Mouse (Mus musculus): ENCODE data around the gene Blvra. TPM values are rescaled to one million over a fixed set of nuclear protein-coding genes. Genes with fewer than 3 reads are reported as not detected.
"Not testable (repeated sequence)": the region's sequence is repeated elsewhere in the genome, so short reads cannot be mapped to it uniquely, and the experiment has no call there.

Blvra gene
- total RNA-seq, 2 experiments from 2014 or later: 21.0 to 24.6 TPM

DNA sequence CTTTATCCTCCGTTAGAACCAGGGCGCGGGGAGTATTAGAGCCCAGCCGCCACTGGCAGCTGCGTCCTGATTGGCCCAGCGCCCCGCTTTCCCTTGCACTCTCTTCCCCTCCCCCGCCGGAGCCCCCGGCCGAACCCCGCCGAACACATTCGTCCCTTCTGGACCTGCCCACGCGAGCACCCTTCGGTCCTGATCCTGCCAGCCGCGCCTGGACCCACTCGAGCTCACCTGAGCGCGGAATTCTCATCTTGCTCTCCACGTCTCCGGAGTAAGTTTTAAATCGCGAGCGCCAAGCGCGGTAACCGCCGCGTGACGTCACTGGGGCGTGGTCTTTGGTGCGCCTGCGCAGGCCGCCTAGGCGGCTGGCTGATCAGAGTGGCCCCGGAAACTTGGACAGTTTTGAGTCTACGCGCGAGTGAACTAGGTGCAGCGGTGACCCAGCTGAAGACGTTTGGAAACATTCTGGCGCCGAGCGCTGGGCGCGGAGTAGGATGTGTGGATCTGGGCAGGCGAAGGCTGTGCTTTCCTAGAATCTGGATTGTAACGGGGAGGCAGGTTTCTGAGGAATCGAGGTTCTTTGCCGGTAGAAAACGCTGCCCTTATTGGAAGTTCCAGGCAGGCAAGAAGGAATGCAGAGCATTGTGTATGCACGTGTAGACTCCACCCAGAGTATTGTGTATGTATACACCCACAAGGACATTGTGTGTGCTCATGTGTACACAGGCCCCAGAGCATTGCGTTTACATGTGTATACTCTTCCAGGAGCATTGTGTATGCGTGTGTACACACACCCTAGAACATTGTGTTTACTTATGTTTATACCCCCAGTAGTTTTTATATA lies 63.4 kb downstream of the Blvra start, which contains the start of gene Ncaph:
Ncaph (minus strand) TSS at position 334 of the 841 bp plus-strand sequence.
- intact Hi-C loops (cut with DNase I): no loop called here

DNA sequence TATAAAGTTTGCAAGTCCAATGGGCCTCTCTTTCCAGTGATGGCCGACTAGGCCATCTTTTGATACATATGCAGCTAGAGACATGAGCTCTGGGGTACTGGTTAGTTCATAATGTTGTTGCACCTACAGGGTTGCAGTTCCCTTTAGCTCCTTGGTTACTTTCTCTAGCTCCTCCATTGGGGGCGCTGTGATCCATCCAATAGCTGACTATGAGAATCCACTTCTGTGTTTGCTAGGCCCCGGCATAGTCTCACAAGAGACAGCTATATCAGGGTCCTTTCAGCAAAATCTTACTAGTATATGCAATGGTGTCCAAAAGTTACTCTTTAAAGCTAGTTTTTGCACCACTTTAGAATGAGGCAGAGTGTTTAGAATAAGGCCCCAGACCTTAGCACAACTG lies 64.8 kb downstream of the Blvra start:
- intact Hi-C loops (cut with DNase I): not testable (repeated sequence)

More for the DNA sequence above, 63.4 kb downstream of the Blvra start, which contains the start of gene Ncaph:
- peak; percentile 85 to 93 for DNase-seq (ENCODE audit: extremely low spot score in 1 of 2, low spot score in 2 of 2)

DNA sequence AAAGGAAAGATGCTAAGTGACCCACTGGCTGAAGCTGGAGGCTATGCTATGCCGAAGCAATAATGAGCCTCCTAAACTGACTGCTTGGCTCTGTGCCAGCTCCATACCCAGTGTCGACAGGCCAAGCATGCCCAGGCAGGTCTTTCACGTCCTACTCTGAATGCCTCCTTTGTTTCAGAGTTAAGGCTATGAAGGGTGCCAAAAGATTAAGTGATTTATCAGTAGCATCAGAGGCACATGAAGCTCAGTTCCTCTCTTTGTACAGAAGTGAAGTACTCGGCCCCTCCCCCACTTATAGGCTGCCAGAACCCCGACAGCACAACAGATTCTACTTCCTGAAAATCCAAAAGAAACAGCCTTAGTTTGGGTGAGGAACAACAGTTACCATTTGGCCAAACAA lies 66.5 kb downstream of the Blvra start:
- intact Hi-C loops (cut with DNase I): no loop called here
- DNase-seq (ENCODE audit: extremely low spot score in 1 of 2, low spot score in 2 of 2): peak; percentile 36 to 55

More for the DNA sequence above, 64.8 kb downstream of the Blvra start:
- DNase-seq (ENCODE audit: extremely low spot score in 1 of 2, low spot score in 2 of 2): not testable (repeated sequence)

DNA sequence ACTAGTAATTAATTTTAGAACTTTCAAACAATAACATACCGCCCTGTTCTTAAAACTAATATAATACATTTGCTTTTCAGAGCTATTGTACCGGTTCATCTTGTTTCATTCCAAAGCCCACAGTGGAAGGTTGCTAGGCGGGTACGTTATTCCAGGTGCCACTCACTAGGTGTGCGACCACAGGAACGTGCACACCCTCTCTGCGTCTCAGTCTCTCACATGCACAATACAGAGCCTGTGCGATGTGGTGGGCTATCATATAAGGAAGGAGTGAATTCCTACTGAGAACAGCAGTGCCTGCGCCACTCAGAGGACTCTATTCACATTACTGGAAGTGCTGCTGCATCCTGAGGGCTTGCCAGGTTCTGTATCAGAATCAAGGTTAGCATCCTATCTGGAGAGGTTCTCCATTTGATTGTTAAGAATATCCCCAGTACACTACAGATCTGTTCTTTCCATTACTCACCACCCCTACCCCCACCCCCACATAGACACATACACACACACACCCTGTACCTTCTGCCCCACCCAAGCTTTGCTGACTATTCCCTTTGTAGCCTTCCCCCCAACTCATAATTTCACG lies 67.5 kb downstream of the Blvra start:
- intact Hi-C loops (cut with DNase I): no loop called here

DNA sequence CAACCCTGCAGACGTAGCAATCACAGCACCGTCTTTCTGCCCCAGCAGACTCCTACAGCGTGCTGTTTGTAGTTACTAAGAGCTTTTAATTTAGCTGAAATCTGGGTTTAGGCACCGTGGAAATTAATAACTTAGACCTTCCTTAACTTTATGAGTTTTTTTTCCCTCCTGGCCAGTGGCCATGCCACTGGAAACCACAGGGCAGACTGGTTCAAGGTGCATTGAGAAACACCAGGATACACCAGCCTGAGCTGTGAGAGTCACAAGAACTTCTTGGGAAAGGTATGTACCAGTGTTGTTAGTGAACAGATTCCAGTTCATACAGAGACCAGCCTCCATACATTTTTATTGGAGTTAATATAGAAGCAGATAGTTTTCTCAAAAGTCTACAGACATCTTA lies 68.0 kb downstream of the Blvra start:
- intact Hi-C loops (cut with DNase I): no loop called here
- no peak for DNase-seq (ENCODE audit: extremely low spot score in 1 of 2, low spot score in 2 of 2)

More for the DNA sequence above, 67.5 kb downstream of the Blvra start:
- no peak for DNase-seq (ENCODE audit: extremely low spot score in 1 of 2, low spot score in 2 of 2)

DNA sequence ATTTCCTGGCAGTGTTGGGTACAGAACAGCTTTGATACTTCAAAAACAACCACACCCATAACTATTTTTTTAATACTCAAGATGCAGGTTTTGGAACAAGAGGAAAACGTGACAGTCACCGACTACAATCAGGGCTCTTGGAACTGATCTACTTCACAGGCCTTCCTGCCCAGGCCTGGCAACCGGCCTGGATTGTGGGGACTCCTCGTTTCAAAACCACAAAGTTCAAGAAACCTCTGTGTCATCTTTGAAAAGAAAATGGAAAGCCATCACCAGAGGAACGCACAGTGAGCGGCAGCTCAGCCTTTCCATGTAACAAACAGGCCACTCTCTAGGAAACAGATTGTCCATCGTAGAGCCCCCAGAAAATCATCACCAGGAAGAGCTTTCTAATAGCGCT lies 68.6 kb downstream of the Blvra start:
- no peak for DNase-seq (ENCODE audit: extremely low spot score in 1 of 2, low spot score in 2 of 2)

DNA sequence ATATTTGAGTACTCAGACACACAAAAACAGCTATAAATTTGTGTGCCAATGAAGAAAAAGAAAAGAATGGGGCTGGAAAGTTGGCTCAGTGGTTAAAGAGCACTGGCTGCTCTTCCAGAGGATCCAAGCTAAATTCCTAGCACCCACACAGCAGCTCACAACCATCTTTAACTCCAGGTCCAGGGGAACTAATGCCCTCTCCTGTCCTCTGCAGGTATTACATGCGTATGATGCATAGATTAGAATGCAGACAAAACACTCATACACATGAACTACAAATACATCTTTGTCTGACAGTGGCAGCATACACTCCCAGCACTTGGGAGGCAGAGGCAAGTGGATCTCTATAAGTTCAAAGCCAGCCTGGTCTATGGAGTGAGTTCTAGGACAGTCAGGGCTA lies 69.1 kb downstream of the Blvra start:
- intact Hi-C loops (cut with DNase I): no loop called here
- no peak for DNase-seq (ENCODE audit: extremely low spot score in 1 of 2, low spot score in 2 of 2)

More for the DNA sequence above, 68.6 kb downstream of the Blvra start:
- intact Hi-C loops (cut with DNase I): no loop called here

DNA sequence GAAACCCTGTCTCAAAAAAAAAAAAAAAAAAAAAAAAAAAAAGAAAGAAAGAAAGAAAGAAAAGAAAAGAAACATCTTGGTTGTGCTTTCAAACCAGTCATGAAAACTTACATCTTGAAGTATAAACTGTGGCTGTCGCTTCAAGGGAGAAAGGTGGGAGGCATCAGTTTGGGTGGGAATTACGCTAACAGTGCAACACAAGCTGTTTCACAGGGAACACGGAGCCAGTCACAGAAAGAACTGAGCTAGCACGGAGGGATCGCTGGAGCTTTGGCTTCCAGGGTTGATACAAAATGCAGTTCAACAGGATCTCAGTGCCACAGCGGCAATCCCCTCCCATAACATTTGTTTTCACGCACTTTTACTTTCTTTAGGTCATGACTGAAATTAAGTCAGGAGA lies 69.5 kb downstream of the Blvra start:
- DNase-seq (ENCODE audit: extremely low spot score in 1 of 2, low spot score in 2 of 2): no peak
- intact Hi-C loops (cut with DNase I): no loop called here

DNA sequence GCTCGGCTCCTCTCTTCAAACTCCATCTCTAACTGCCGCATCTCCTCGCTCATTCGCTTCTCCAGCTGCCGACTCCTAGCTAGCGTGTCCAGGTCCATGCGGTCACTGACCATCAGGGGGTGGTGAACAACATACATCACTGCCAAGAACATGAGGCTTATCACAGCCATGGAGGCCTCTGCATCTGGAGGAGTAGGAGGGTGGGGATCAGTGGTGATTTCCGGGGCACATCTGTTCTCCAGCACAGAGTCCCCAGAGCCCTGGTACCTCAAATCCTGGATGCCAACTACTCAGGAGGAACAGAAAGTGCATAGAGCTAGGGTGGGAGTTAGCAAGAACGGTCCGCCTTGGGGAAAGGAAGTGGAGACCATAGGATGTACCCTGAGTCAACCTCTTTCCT lies 71.6 kb downstream of the Blvra start:
- no peak for DNase-seq (ENCODE audit: extremely low spot score in 1 of 2, low spot score in 2 of 2)
- intact Hi-C loops (cut with DNase I): no loop called here

DNA sequence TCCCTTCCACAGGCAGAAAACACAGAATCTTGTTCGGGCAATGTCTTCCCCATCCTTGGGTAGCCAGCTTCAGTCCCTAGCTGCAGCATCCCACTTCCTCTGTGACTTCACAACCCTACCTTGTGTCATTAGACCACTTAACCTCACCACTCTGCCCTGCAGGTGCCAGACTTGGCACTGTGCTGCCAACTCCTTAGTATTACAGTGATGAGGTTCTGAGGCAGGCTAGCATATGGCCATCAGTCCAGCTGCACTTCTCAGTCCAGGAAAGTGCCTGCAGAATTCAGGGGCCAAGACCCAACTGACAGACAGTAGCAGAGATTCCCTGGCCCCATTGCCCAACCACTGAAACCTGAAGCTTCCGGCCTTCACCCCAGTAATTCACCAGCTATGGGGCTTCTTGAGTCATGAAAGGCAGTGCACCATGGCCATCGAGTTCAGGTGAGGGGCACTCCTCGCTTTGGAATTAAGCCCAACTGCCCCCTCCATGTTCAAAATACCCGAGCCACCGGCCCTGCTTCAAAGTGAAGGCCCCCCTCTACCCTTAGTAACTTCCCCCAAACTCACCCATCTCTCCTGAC lies 72.2 kb downstream of the Blvra start:
- intact Hi-C loops (cut with DNase I): no loop called here
- no peak for DNase-seq (ENCODE audit: extremely low spot score in 1 of 2, low spot score in 2 of 2)

DNA sequence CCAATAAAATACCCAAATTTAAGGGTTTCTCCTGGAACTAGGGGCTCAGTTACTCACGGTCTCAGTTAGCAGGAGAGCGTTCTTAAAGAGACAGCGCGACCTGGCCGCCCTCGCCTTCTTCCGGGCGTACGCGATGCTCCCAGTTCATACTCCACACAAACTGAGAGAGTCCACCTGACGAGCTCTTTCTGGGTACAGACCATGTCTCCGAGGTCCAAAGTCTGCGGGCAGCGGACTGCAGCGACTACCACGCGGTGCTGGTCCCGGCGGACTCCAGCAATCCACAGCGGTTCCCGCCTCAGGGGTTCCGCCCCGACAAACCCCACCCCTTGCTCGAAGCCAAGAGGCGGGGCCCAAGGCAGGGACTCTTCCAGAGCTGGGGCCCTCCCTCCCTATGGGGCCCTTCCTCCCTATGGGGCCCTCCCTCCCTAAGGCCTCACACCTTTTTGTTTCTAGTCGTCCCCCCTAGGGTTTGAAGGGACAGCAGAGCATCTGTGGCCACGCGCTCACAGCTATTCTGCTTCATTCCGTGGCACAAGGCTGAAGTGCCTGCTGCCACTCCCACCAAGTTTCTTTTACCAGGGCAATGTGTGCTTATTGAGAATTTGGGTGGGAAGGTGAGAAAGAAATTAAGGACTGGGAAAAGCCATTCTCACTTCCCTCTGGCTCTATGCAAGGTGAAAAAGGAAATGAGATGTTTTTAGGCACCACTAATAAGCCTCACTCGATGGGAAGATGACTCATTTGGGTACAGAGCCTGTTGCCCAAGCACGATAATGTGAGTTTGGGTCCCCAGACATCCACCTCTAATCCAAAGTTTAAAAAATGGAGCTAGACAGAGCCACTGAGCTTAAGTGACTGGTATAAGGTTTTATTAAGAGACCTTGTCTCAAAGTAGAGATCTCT lies 72.9 kb downstream of the Blvra start, which contains the start of gene Itpripl1:
Itpripl1 (minus strand) TSS at position 285 of the 906 bp plus-strand sequence.
- DNase-seq (ENCODE audit: extremely low spot score in 1 of 2, low spot score in 2 of 2): peak; percentile 30 to 84
- intact Hi-C loops (cut with DNase I): no loop called here

DNA sequence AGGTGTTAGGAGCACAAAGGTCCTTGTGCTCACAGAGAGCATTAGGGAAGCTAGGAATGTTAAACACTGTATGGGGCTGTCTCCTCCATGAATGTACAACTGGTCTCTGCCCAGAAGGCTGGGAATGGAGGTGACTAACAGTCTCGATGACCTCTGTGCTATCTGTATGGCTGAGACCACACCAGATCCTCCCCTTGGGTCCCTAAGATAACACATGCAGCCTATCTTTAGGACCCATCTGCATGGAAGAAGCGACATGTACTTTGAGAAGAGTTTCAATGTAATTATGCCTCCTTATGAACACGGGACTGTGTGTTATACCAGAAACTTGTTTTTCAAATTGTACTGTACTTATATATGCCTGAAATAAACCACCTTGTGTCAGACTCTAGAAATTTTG lies 75.2 kb downstream of the Blvra start:
- no peak for DNase-seq (ENCODE audit: extremely low spot score in 1 of 2, low spot score in 2 of 2)
- intact Hi-C loops (cut with DNase I): no loop called here

Small RNA genes lying within 50 kb of the gene (microRNA-seq; reads per million reads assigned to microRNA genes)
- gene Gm24081: not detected

Other genes with a start within 250 kb of the Blvra start
- 10 to 100 TPM; 38.1 to 38.7 TPM for gene Trpm7, start 194.4 kb upstream of the Blvra start, total RNA-seq (2021)
- 10 to 100 TPM; 26.8 to 29.2 TPM for gene Sppl2a, start 137.4 kb upstream of the Blvra start, total RNA-seq (2021)
- gene Ap4e1, start 61.9 kb upstream of the Blvra start, total RNA-seq (2021): 10 to 100 TPM; 13.9 to 14.6 TPM
- 1 to 10 TPM; 6.0 to 6.7 TPM for gene Ncaph, start 63.3 kb downstream of the Blvra start, total RNA-seq (2021)
- 1 to 10 TPM; 5.7 to 6.8 TPM for gene Itpripl1, start 72.8 kb downstream of the Blvra start, total RNA-seq (2021)
- gene 1810024B03Rik, start 137.6 kb downstream of the Blvra start, total RNA-seq (2021): under 1 TPM; 0.67 to 0.81 TPM
- 10 to 100 TPM; 82.6 to 85.2 TPM for gene Snrnp200, start 137.7 kb downstream of the Blvra start, total RNA-seq (2021)
- 10 to 100 TPM; 62.5 to 66.0 TPM for gene Ciao1, start 177.2 kb downstream of the Blvra start, total RNA-seq (2021)
- 100 to 1,000 TPM; 115 to 118 TPM for gene Tmem127, start 177.2 kb downstream of the Blvra start, total RNA-seq (2021)
- 100 to 1,000 TPM; 189 to 201 TPM for gene Stard7, start 199.6 kb downstream of the Blvra start, total RNA-seq (2021)

Data from left cerebral cortex, postnatal 10 days (tissue).